Mouse (Mus musculus) MEL (cell line): Measurements from ENCODE around the gene 9830107B12Rik. TPM values are rescaled to one million over a fixed set of nuclear protein-coding genes. Genes with fewer than 3 reads are reported as not detected.

Experiments used
- DNase-seq: peaks from one replicate; pipeline ENCODE4 v3.0.0; 2011; ENCODE audit warnings: low read depth, low spot score
- H3K27ac ChIP-seq: 2 replicates; pipeline ENCODE4 v1.5.1; 2012; ENCODE audit warnings: low read depth, mild to moderate bottlenecking, control low read depth, low read length, moderate library complexity; ENCODE audit not compliant: control insufficient read depth
- H3K27me3 ChIP-seq, 2 experiments: fragments of 150-350 bp in 1 of 2; sonication (generic) in 1 of 2; 2 replicates each; pipeline ENCODE4 v1.6.1; 2012; ENCODE audit warnings: low read length in 2 of 2, mild to moderate bottlenecking in 2 of 2, improper control_type of control experiment in 1 of 2, moderate library complexity in 1 of 2; ENCODE audit not compliant: insufficient read depth in 2 of 2, control insufficient read depth in 1 of 2
- H3K36me3 ChIP-seq, 2 experiments: 2 replicates each; pipeline ENCODE4 v1.6.1; 2012 to 2014; ENCODE audit warnings: low read length in 2 of 2, improper control_type of control experiment in 1 of 2, inconsistent platforms in 1 of 2, mild to moderate bottlenecking in 1 of 2; ENCODE audit not compliant: insufficient read depth in 2 of 2, control insufficient read depth in 1 of 2
- H3K4me1 ChIP-seq, 2 experiments: fragments of 150-350 bp in 1 of 2; sonication (generic) in 1 of 2; 2 replicates each; pipeline ENCODE4 v1.6.1; 2012; ENCODE audit warnings: low read length in 2 of 2, improper control_type of control experiment in 1 of 2, mild to moderate bottlenecking in 1 of 2; ENCODE audit not compliant: insufficient read depth in 2 of 2, control insufficient read depth in 1 of 2
- H3K4me3 ChIP-seq, 2 experiments: fragments of 150-350 bp in 1 of 2; sonication (generic) in 1 of 2; 2 replicates each; pipeline ENCODE4 v1.5.1; 2012; ENCODE audit warnings: low read depth in 2 of 2, low read length in 2 of 2, mild to moderate bottlenecking in 2 of 2, moderate library complexity in 2 of 2, control low read depth in 1 of 2, improper control_type of control experiment in 1 of 2; ENCODE audit not compliant: control insufficient read depth in 1 of 2, insufficient read depth in 1 of 2
- H3K79me2 ChIP-seq: 2 replicates; pipeline ENCODE4 v1.6.1; 2012; ENCODE audit warnings: mild to moderate bottlenecking, low read length, moderate library complexity; ENCODE audit not compliant: control insufficient read depth, poor library complexity, insufficient read depth
- H3K9ac ChIP-seq: 2 replicates; pipeline ENCODE4 v1.6.1; 2012; ENCODE audit warnings: low read depth, mild to moderate bottlenecking, control low read depth, low read length, moderate library complexity; ENCODE audit not compliant: control insufficient read depth, poor library complexity, severe bottlenecking
- H3K9me3 ChIP-seq: fragments of 150-350 bp; sonication (generic); replicated peaks from 2 replicates; pipeline ENCODE4 v1.6.1; 2012; ENCODE audit warnings: mild to moderate bottlenecking, low read length, improper control_type of control experiment, moderate library complexity; ENCODE audit not compliant: insufficient read depth
- BHLHE40 ChIP-seq: IDR thresholded peaks from 2 replicates; pipeline ENCODE4 v1.6.1; 2012; ENCODE audit warnings: low read depth, mild to moderate bottlenecking, inconsistent platforms, low read length, improper control_type of control experiment, borderline replicate concordance
- CHD1 ChIP-seq: IDR thresholded peaks from 2 replicates; pipeline ENCODE4 v1.6.1; 2012; ENCODE audit warnings: low read depth, mild to moderate bottlenecking, inconsistent platforms, low read length, improper control_type of control experiment
- CTCF ChIP-seq, 3 experiments: IDR thresholded peaks in 2 of 3; conservative IDR thresholded peaks in 1 of 3; 2 replicates each; pipeline ENCODE4 v1.5.1; 2011 to 2012; ENCODE audit warnings: low read length in 3 of 3, low read depth in 2 of 3, mild to moderate bottlenecking in 2 of 3, improper control_type of control experiment in 1 of 3, inconsistent platforms in 1 of 3, mixed read lengths in 1 of 3, moderate library complexity in 1 of 3; ENCODE audit not compliant: control insufficient read depth in 1 of 3, insufficient read depth in 1 of 3, poor library complexity in 1 of 3, severe bottlenecking in 1 of 3
- E2F4 ChIP-seq: IDR thresholded peaks from 2 replicates; pipeline ENCODE4 v1.6.1; 2011; ENCODE audit warnings: low read depth, low read length, improper control_type of control experiment, borderline replicate concordance
- EP300 ChIP-seq, 2 experiments: IDR thresholded peaks; 2 replicates each; pipeline ENCODE4 v1.6.1; 2011; ENCODE audit warnings: improper control_type of control experiment in 2 of 2, low read length in 2 of 2, low read depth in 1 of 2, mild to moderate bottlenecking in 1 of 2
- ETS1 ChIP-seq: IDR thresholded peaks from 2 replicates; pipeline ENCODE4 v1.6.1; 2012; ENCODE audit warnings: low read depth, mild to moderate bottlenecking, inconsistent platforms, low read length, improper control_type of control experiment, moderate library complexity
- GABPA ChIP-seq: IDR thresholded peaks from 2 replicates; pipeline ENCODE4 v1.6.1; 2012; ENCODE audit warnings: low read depth, mild to moderate bottlenecking, inconsistent platforms, low read length, improper control_type of control experiment, moderate library complexity
- GATA1 ChIP-seq: IDR thresholded peaks from 2 replicates; pipeline ENCODE4 v1.6.1; 2011; ENCODE audit warnings: low read depth, low read length, improper control_type of control experiment
- HCFC1 ChIP-seq: IDR thresholded peaks from 2 replicates; pipeline ENCODE4 v1.6.1; 2012; ENCODE audit warnings: low read depth, mild to moderate bottlenecking, inconsistent platforms, low read length, improper control_type of control experiment, moderate library complexity
- JUND ChIP-seq: IDR thresholded peaks from 2 replicates; pipeline ENCODE4 v1.6.1; 2011; ENCODE audit warnings: low read depth, mild to moderate bottlenecking, improper control_type of control experiment, low read length
- KAT2A ChIP-seq: conservative IDR thresholded peaks from 2 replicates; pipeline ENCODE4 v1.6.1; 2012; ENCODE audit warnings: low read depth, low read length, improper control_type of control experiment, inconsistent platforms
- MAFK ChIP-seq: IDR thresholded peaks from 2 replicates; pipeline ENCODE4 v1.6.1; 2011; ENCODE audit warnings: low read depth, mild to moderate bottlenecking, low read length, improper control_type of control experiment, borderline replicate concordance
- MAX ChIP-seq: IDR thresholded peaks from 2 replicates; pipeline ENCODE4 v1.6.1; 2011; ENCODE audit warnings: low read length, improper control_type of control experiment
- MAZ ChIP-seq: IDR thresholded peaks from 2 replicates; pipeline ENCODE4 v1.6.1; 2012; ENCODE audit warnings: low read depth, mild to moderate bottlenecking, inconsistent platforms, low read length, improper control_type of control experiment
- MXI1 ChIP-seq: IDR thresholded peaks from 2 replicates; pipeline ENCODE4 v1.6.1; 2011; ENCODE audit warnings: mild to moderate bottlenecking, low read depth, low read length, improper control_type of control experiment
- MYB ChIP-seq: IDR thresholded peaks from 2 replicates; pipeline ENCODE4 v1.6.1; 2011; ENCODE audit warnings: mild to moderate bottlenecking, low read depth, low read length, improper control_type of control experiment
- MYC ChIP-seq: IDR thresholded peaks from 2 replicates; pipeline ENCODE4 v1.6.1; 2011; ENCODE audit warnings: low read depth, mild to moderate bottlenecking, low read length, improper control_type of control experiment, moderate library complexity
- NELFE ChIP-seq: IDR thresholded peaks from 2 replicates; pipeline ENCODE4 v1.6.1; 2011; ENCODE audit warnings: low read depth, low read length, improper control_type of control experiment
- POLR2A ChIP-seq, 2 experiments: IDR thresholded peaks; 2 replicates each; pipeline ENCODE4 v1.6.1; 2011 to 2012; ENCODE audit warnings: low read length in 2 of 2, mild to moderate bottlenecking in 2 of 2, control low read depth in 1 of 2, improper control_type of control experiment in 1 of 2, low read depth in 1 of 2, moderate library complexity in 1 of 2; ENCODE audit not compliant: control insufficient read depth in 1 of 2, insufficient read depth in 1 of 2, poor library complexity in 1 of 2
- RAD21 ChIP-seq: IDR thresholded peaks from 2 replicates; pipeline ENCODE4 v1.6.1; 2011; ENCODE audit warnings: mild to moderate bottlenecking, low read depth, low read length, improper control_type of control experiment
- RCOR1 ChIP-seq: IDR thresholded peaks from 2 replicates; pipeline ENCODE4 v1.6.1; 2012; ENCODE audit warnings: low read depth, mild to moderate bottlenecking, inconsistent platforms, low read length, improper control_type of control experiment
- SMC3 ChIP-seq: IDR thresholded peaks from 2 replicates; pipeline ENCODE4 v1.6.1; 2011; ENCODE audit warnings: low read depth, low read length, improper control_type of control experiment
- TAL1 ChIP-seq: IDR thresholded peaks from 2 replicates; pipeline ENCODE4 v1.6.1; 2012; ENCODE audit warnings: mild to moderate bottlenecking, inconsistent platforms, low read length, moderate library complexity, mixed read lengths
- TBP ChIP-seq: IDR thresholded peaks from 2 replicates; pipeline ENCODE4 v1.8.0; 2011; ENCODE audit warnings: low read depth, low read length, improper control_type of control experiment
- TCF12 ChIP-seq: IDR thresholded peaks from 2 replicates; pipeline ENCODE4 v1.6.1; 2014; ENCODE audit warnings: low read depth, mild to moderate bottlenecking, inconsistent platforms, low read length, improper control_type of control experiment, moderate library complexity
- USF1 ChIP-seq: IDR thresholded peaks from 2 replicates; pipeline ENCODE4 v1.6.1; 2014; ENCODE audit warnings: low read depth, mild to moderate bottlenecking, inconsistent platforms, low read length, improper control_type of control experiment, moderate library complexity
- USF2 ChIP-seq, 2 experiments: IDR thresholded peaks; 2 replicates each; pipeline ENCODE4 v1.6.1; 2011 to 2012; ENCODE audit warnings: improper control_type of control experiment in 2 of 2, low read length in 2 of 2, borderline replicate concordance in 1 of 2, inconsistent platforms in 1 of 2, low read depth in 1 of 2, mild to moderate bottlenecking in 1 of 2; ENCODE audit not compliant: insufficient read depth in 1 of 2
- ZC3H11A ChIP-seq: IDR thresholded peaks from 2 replicates; pipeline ENCODE4 v1.6.1; 2012; ENCODE audit warnings: low read depth, mild to moderate bottlenecking, inconsistent platforms, low read length, improper control_type of control experiment
- ZMIZ1 ChIP-seq: IDR thresholded peaks from 2 replicates; pipeline ENCODE4 v1.6.1; 2012; ENCODE audit warnings: low read depth, mild to moderate bottlenecking, inconsistent platforms, low read length, improper control_type of control experiment, moderate library complexity
- ZNF384 ChIP-seq: IDR thresholded peaks from 2 replicates; pipeline ENCODE4 v1.6.1; 2012; ENCODE audit warnings: low read depth, mild to moderate bottlenecking, inconsistent platforms, low read length, improper control_type of control experiment
- polyA plus RNA-seq, 2 experiments: library from polyadenylated mRNA; stranded (reverse) in 1 of 2; unstranded in 1 of 2; fragments of >175 nt in 1 of 2; fragments of >200 nt in 1 of 2; gene quantifications; 2 replicates each; pipeline versions ENCODE4 v1.2.1 to v1.2.4; 2012; ENCODE audit warnings: low replicate concordance in 2 of 2, low read depth in 1 of 2; ENCODE audit not compliant: insufficient read length in 2 of 2, insufficient read depth in 1 of 2, missing spikeins in 1 of 2
- total RNA-seq: library from RNA; depleted of rRNA; stranded (reverse); fragments of 300-350 nt; gene quantifications from 2 replicates; pipeline ENCODE4 v1.2.3, GENCODE M21; 2012

The 9830107B12Rik gene
- total and polyA plus RNA-seq, 3 experiments: not detected

DNA sequence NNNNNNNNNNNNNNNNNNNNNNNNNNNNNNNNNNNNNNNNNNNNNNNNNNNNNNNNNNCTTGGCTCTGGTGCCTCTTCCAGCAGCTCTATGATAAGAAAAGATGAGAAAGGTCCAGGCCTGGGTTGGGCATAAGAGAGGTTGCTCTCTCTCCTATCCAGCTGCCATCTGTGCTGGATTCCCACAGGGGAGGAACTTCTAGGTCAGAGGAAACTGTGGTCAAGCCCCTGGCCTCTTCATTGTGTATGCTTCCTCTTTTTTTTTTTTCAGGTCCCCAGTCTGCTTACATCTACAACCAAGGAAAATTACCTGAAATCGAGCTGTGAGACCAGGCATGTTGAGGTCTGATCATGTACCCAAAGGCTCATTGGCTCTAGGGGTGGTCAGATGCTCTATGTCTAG, 27.5 kb downstream of the 9830107B12Rik start:
- Histone ChIP-seq H3K79me2 (no peaks in the 10 kb centered on the region), H3K4me3 (no peak overlapping the region), H3K9ac (no peak overlapping the region), H3K36me3 (no peaks in the 10 kb centered on the region), H3K27ac (no peak overlapping the region), H3K4me1 (peaks cover 0 to 10% of the 10 kb centered on the region in 2 experiments; a peak in 3 of 4 replicates), H3K9me3 (no peaks in the 10 kb centered on the region), H3K27me3 (no peaks in the 10 kb centered on the region)
- no peak for TF ChIP-seq NELFE
- TF ChIP-seq KAT2A: no peak
- no peak for TF ChIP-seq TBP
- TF ChIP-seq ZC3H11A: no peak
- TF ChIP-seq MXI1: no peak
- TF ChIP-seq CTCF (IDR thresholded peaks at IDR 0.05 in 2 of 3, conservative IDR thresholded peaks at IDR 0.05 in 1 of 3; ENCODE audit: control insufficient read depth in 1 of 3, insufficient read depth in 1 of 3, low read depth in 2 of 3, low read length in 3 of 3, poor library complexity in 1 of 3, severe bottlenecking in 1 of 3): no peak
- no peak for TF ChIP-seq MYB
- no peak for TF ChIP-seq JUND
- no peak for TF ChIP-seq MAZ
- TF ChIP-seq ZNF384: peak; percentile 78
- TF ChIP-seq RCOR1: no peak
- TF ChIP-seq E2F4: no peak
- TF ChIP-seq USF2 (IDR thresholded peaks at IDR 0.05; ENCODE audit: borderline replicate concordance in 1 of 2, insufficient read depth in 1 of 2, low read depth in 1 of 2, low read length in 2 of 2): no peak
- no peak for TF ChIP-seq GATA1
- peak; percentile 60 for TF ChIP-seq TAL1
- TF ChIP-seq POLR2A (IDR thresholded peaks at IDR 0.05; ENCODE audit: control insufficient read depth in 1 of 2, insufficient read depth in 1 of 2, low read depth in 1 of 2, low read length in 2 of 2, poor library complexity in 1 of 2): no peak
- 0 out of 4 replicates have a peak, but pooled peaks of 1 of the 2 experiments have one; percentile 6 for TF ChIP-seq EP300 (IDR thresholded peaks at IDR 0.05; ENCODE audit: low read depth in 1 of 2, low read length in 2 of 2)
- TF ChIP-seq TCF12: no peak
- no peak for TF ChIP-seq USF1
- peak; percentile 53 for DNase-seq

DNA sequence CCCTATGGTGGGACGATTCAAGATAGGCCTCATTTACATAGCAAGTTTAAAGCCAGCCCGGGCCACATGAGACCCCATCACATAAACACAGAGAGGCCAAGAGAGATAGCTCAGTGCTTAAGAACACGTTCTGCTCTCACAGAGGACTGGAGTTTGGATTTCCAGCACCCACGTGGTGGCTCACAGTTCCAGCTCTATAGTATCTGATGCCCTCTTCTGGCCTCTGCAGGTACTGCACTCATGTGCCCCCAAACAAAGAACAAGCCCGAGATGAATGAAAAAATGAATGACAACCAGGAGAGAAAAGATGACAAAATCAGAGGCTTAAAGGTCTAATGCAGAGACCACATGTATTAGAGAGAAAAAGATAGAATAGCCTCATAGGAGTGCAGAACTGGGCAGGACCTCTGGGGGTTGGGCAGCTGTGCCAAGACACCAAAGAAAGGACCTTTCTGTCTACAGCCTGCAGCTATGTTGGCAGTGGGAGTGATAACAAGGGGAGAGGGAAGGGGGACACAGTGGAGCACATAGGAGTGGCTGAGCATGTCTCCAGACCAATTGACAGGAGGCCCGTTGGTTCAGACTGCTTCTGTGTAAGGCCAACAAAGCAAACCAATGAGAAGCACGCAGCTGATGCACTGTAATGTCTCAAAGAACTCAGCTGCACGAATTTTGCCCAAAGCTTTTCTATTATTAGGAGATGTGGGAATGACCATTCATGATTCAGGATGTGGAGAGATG, 35.4 kb downstream of the 9830107B12Rik start:
- Histone ChIP-seq H3K79me2 (no peaks in the 10 kb centered on the region), H3K4me1 (no peaks in the 10 kb centered on the region; a peak in 1 of 4 replicates), H3K27ac (no peak overlapping the region), H3K9me3 (no peaks in the 10 kb centered on the region), H3K9ac (no peak overlapping the region), H3K27me3 (no peaks in the 10 kb centered on the region; a peak in 1 of 4 replicates), H3K36me3 (no peaks in the 10 kb centered on the region), H3K4me3 (no peak overlapping the region)
- peak; percentile 70 for DNase-seq
- TF ChIP-seq CTCF (IDR thresholded peaks at IDR 0.05 in 2 of 3, conservative IDR thresholded peaks at IDR 0.05 in 1 of 3; ENCODE audit: control insufficient read depth in 1 of 3, insufficient read depth in 1 of 3, low read depth in 2 of 3, low read length in 3 of 3, poor library complexity in 1 of 3, severe bottlenecking in 1 of 3) (peak; percentile 66 to 82 (median 68)), SMC3 (peak; percentile 69), POLR2A (IDR thresholded peaks at IDR 0.05; ENCODE audit: control insufficient read depth in 1 of 2, insufficient read depth in 1 of 2, low read depth in 1 of 2, low read length in 2 of 2, poor library complexity in 1 of 2) (no peak), MAFK (no peak), MAX (peak; percentile 77), BHLHE40 (no peak), MAZ (no peak), ETS1 (no peak), MYC (peak; percentile 94), USF1 (peak; percentile 71), ZMIZ1 (no peak), GABPA (no peak), ZC3H11A (0 out of 2 replicates have a peak, but pooled peaks have one; percentile 17), TCF12 (no peak), ZNF384 (no peak), RAD21 (peak; percentile 46), RCOR1 (no peak), CHD1 (no peak), HCFC1 (no peak)
